ENCODE assay signal across 16 mouse cellular contexts in the genomic region with DNA sequence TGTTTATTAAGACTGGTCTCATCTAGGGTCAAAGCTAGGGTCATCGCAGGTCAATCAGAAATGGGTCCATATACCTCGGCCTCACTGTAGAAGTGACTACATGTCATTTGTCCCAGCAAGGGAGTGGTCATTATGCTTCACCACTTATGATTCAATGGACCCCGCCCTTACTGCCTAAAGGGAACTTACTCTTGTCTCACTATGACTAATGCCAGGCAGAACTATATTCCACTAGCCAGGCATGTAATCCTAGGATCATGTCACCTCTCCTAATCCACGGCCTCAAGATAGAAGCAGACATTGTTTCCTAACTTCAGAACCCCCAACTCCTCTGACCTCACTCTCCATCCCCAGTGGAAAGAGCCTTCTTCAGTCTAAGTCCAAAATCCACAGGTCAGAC.
DNase-seq lines count a peak whose midpoint lies in the region; ATAC-seq and TF ChIP-seq lines count a peak whose summit lies in the region.
"Had no signal": no experiment of that assay in that cellular context is flagged by ENCODE, and none has a peak within 500 bp of the region (broad histone marks: within the 10 kb centered on the region; RNA-seq: fewer than 3 reads in every experiment).

No protein-coding gene starts in this region.

- H3K27ac ChIP-seq in midbrain, embryonic 12.5 days (replicated peaks), result no peak overlapping the region
- no peak overlapping the region for H3K27ac ChIP-seq in midbrain, embryonic 14.5 days (replicated peaks; ENCODE audit: low read depth, low read length)
- no peak overlapping the region for H3K27ac ChIP-seq in stomach, postnatal 0 days (replicated peaks)
- H3K27ac ChIP-seq: embryonic facial prominence, embryonic 15.5 days; forebrain, embryonic 12.5 days; hindbrain, embryonic 15.5 days had no signal

- no peaks in the 10 kb centered on the region for H3K4me1 ChIP-seq in midbrain, embryonic 12.5 days
- no peaks in the 10 kb centered on the region for H3K4me1 ChIP-seq in midbrain, embryonic 14.5 days (ENCODE audit: control insufficient read depth, insufficient read depth, low read length)
- H3K4me1 ChIP-seq in stomach, postnatal 0 days (replicated peaks; ENCODE audit: control insufficient read depth, insufficient read depth), result no peaks in the 10 kb centered on the region
- H3K4me1 ChIP-seq: embryonic facial prominence, embryonic 15.5 days; forebrain, embryonic 12.5 days; hindbrain, embryonic 15.5 days had no signal

- no peak for DNase-seq in midbrain, embryonic 14.5 days
- DNase-seq in induced T-regulatory cell, adult 2 months (ENCODE audit: low read depth), result peak; percentile 1
- no peak for DNase-seq in stomach, postnatal 0 days (ENCODE audit: low spot score)
- no peak for DNase-seq in ovary, postnatal 10 days (ENCODE audit: low spot score)
- no peak for DNase-seq in heart, postnatal 36 days
- DNase-seq: adrenal gland, adult 8-10 months; cerebellum, adult 2 months; cerebellum, postnatal 10 days; gastrocnemius, postnatal 14 days had no signal

- TF ChIP-seq CTCF in C2C12 (IDR thresholded peaks at IDR 0.05; ENCODE audit: control insufficient read depth, insufficient read depth, insufficient read length), result no peak
- no peak for TF ChIP-seq CTCF in stomach, postnatal 0 days (IDR thresholded peaks at IDR 0.05; ENCODE audit: low read depth)

- no peak overlapping the region for H3K9ac ChIP-seq in midbrain, embryonic 12.5 days (replicated peaks)
- no peak overlapping the region for H3K9ac ChIP-seq in midbrain, embryonic 14.5 days (replicated peaks; ENCODE audit: low read length)
- no peak overlapping the region for H3K9ac ChIP-seq in stomach, postnatal 0 days (ENCODE audit: low read length)
- H3K9ac ChIP-seq: embryonic facial prominence, embryonic 15.5 days; forebrain, embryonic 12.5 days; heart, embryonic 12.5 days; hindbrain, embryonic 15.5 days had no signal

- intact Hi-C loops in heart, postnatal 36 days (cut with DNase I), result no loop called here

- 92% methylated on average over 4 of the region's 4 CpGs for WGBS in midbrain, embryonic 12.5 days
- 91% methylated on average over 4 of the region's 4 CpGs for WGBS in midbrain, embryonic 14.5 days
- 85% methylated on average over 4 of the region's 4 CpGs for WGBS in stomach, postnatal 0 days

- no peaks in the 10 kb centered on the region for H3K79me2 ChIP-seq in C2C12 (ENCODE audit: control insufficient read depth, insufficient read depth)

- H3K36me3 ChIP-seq in midbrain, embryonic 12.5 days, result no peaks in the 10 kb centered on the region
- no peaks in the 10 kb centered on the region for H3K36me3 ChIP-seq in midbrain, embryonic 14.5 days (ENCODE audit: control insufficient read depth, insufficient read depth, low read length)
- no peaks in the 10 kb centered on the region for H3K36me3 ChIP-seq in C2C12 (ENCODE audit: control insufficient read depth, insufficient read depth)
- no peaks in the 10 kb centered on the region for H3K36me3 ChIP-seq in stomach, postnatal 0 days (ENCODE audit: control insufficient read depth, insufficient read depth, low read length)
- H3K36me3 ChIP-seq: embryonic facial prominence, embryonic 15.5 days; forebrain, embryonic 12.5 days; heart, embryonic 12.5 days; hindbrain, embryonic 15.5 days had no signal

- H3K9me3 ChIP-seq in midbrain, embryonic 12.5 days, result no peaks in the 10 kb centered on the region
- no peaks in the 10 kb centered on the region for H3K9me3 ChIP-seq in midbrain, embryonic 14.5 days (ENCODE audit: control insufficient read depth, low read length)
- no peaks in the 10 kb centered on the region for H3K9me3 ChIP-seq in stomach, postnatal 0 days (ENCODE audit: control insufficient read depth, low read length)
- H3K9me3 ChIP-seq: embryonic facial prominence, embryonic 15.5 days; forebrain, embryonic 12.5 days; heart, embryonic 12.5 days; hindbrain, embryonic 15.5 days had no signal

- TF ChIP-seq EP300 in stomach, postnatal 0 days (optimal IDR thresholded peaks at IDR 0.05), result no peak

- peak; percentile 23; the same call in 1 of the 2 replicates for ATAC-seq in midbrain, embryonic 12.5 days (ENCODE audit: low FRiP score, low read depth)
- no peak for ATAC-seq in midbrain, embryonic 14.5 days (ENCODE audit: low FRiP score, low TSS enrichment)
- ATAC-seq in stomach, postnatal 0 days (ENCODE audit: low FRiP score, low TSS enrichment), result peak; percentile 42; the same call in 1 of the 2 replicates
- ATAC-seq: forebrain, embryonic 16.5 days had no signal

- H3ac ChIP-seq in C2C12 (ENCODE audit: control insufficient read depth, insufficient read length, low read depth), result no peak overlapping the region

- no peaks in the 10 kb centered on the region for H3K27me3 ChIP-seq in midbrain, embryonic 12.5 days
- no peaks in the 10 kb centered on the region for H3K27me3 ChIP-seq in midbrain, embryonic 14.5 days (ENCODE audit: control insufficient read depth, insufficient read depth, low read length)
- H3K27me3 ChIP-seq in C2C12 (ENCODE audit: control insufficient read depth, insufficient read depth, insufficient read length), result no peaks in the 10 kb centered on the region
- no peaks in the 10 kb centered on the region for H3K27me3 ChIP-seq in stomach, postnatal 0 days (ENCODE audit: control insufficient read depth, insufficient read depth, low read length)
- H3K27me3 ChIP-seq: embryonic facial prominence, embryonic 15.5 days; forebrain, embryonic 12.5 days; heart, embryonic 12.5 days; hindbrain, embryonic 15.5 days had no signal

- H3K79me3 ChIP-seq in C2C12 (ENCODE audit: low read depth), result no peaks in the 10 kb centered on the region

- no peak overlapping the region for H3K4me3 ChIP-seq in midbrain, embryonic 12.5 days
- H3K4me3 ChIP-seq in midbrain, embryonic 14.5 days (replicated peaks; ENCODE audit: low read depth, low read length), result no peak overlapping the region
- no peak overlapping the region for H3K4me3 ChIP-seq in C2C12 (ENCODE audit: insufficient read depth, poor library complexity, severe bottlenecking)
- no peak overlapping the region for H3K4me3 ChIP-seq in stomach, postnatal 0 days (ENCODE audit: low read depth, low read length)
- H3K4me3 ChIP-seq: embryonic facial prominence, embryonic 15.5 days; forebrain, embryonic 12.5 days; heart, embryonic 12.5 days; hindbrain, embryonic 15.5 days had no signal

- H3K4me2 ChIP-seq in midbrain, embryonic 12.5 days (replicated peaks), result no peak overlapping the region
- no peak overlapping the region for H3K4me2 ChIP-seq in midbrain, embryonic 14.5 days (ENCODE audit: low read length)
- no peak overlapping the region for H3K4me2 ChIP-seq in stomach, postnatal 0 days (replicated peaks; ENCODE audit: low read depth)
- H3K4me2 ChIP-seq: embryonic facial prominence, embryonic 15.5 days; forebrain, embryonic 12.5 days; heart, embryonic 12.5 days; hindbrain, embryonic 15.5 days had no signal

TF ChIP-seq in C2C12, 6 proteins besides CTCF, POLR2A, EP300 and RAD21:
- TF ChIP-seq MAX (IDR thresholded peaks at IDR 0.05), result peak; percentile 29
- no peak for TF ChIP-seq MYOD1 (IDR thresholded peaks at IDR 0.05; ENCODE audit: control insufficient read depth, insufficient read length, low read depth)
TF ChIP-seq in C2C12: peak in this region for 1.
